Mouse (Mus musculus) ES-E14 (cell line): ENCODE data around the gene Gm11213. TPM values are rescaled to one million over a fixed set of nuclear protein-coding genes. Genes with fewer than 3 reads are reported as not detected.

Source experiments
- DNase-seq: peaks from one replicate; pipeline ENCODE4 v3.0.0-alpha.2; 2013; ENCODE audit warnings: low read depth, low spot score
- H3K27ac ChIP-seq: 2 replicates; pipeline ENCODE4 v1.5.1; 2012; ENCODE audit warnings: low read depth, mild to moderate bottlenecking, low read length, moderate library complexity, mixed read lengths; ENCODE audit not compliant: poor library complexity, insufficient read depth, severe bottlenecking
- H3K36me3 ChIP-seq: 2 replicates; pipeline ENCODE4 v1.6.1; 2012; ENCODE audit warnings: mild to moderate bottlenecking, low read length, moderate library complexity, mixed read lengths; ENCODE audit not compliant: control insufficient read depth, poor library complexity, insufficient read depth, severe bottlenecking
- H3K4me1 ChIP-seq, 2 experiments: fragments of 150-350 bp in 1 of 2; sonication (generic) in 1 of 2; 2 replicates each; pipeline ENCODE4 v1.6.1; 2012; ENCODE audit warnings: low read length in 2 of 2, mild to moderate bottlenecking in 1 of 2, mixed read lengths in 1 of 2; ENCODE audit not compliant: control insufficient read depth in 2 of 2, insufficient read depth in 2 of 2, poor library complexity in 1 of 2
- H3K4me3 ChIP-seq, 2 experiments: fragments of 150-350 bp in 1 of 2; sonication (generic) in 1 of 2; 2 replicates each; pipeline ENCODE4 v1.5.1; 2012; ENCODE audit warnings: low read length in 2 of 2, low read depth in 1 of 2, mild to moderate bottlenecking in 1 of 2, mixed read lengths in 1 of 2; ENCODE audit not compliant: insufficient read depth in 1 of 2, poor library complexity in 1 of 2, severe bottlenecking in 1 of 2
- H3K9ac ChIP-seq: 2 replicates; pipeline ENCODE4 v1.6.1; 2012; ENCODE audit warnings: low read depth, mild to moderate bottlenecking, low read length, mixed read lengths; ENCODE audit not compliant: poor library complexity, insufficient read depth, severe bottlenecking
- H3K9me3 ChIP-seq: fragments of 150-350 bp; sonication (generic); 2 replicates; pipeline ENCODE4 v1.6.1; 2012; ENCODE audit warnings: low read depth, mild to moderate bottlenecking, low read length; ENCODE audit not compliant: control insufficient read depth, insufficient read depth
- CHD2 ChIP-seq: IDR thresholded peaks from 2 replicates; pipeline ENCODE4 v1.6.1; 2014; ENCODE audit warnings: mild to moderate bottlenecking, low read depth, low read length, inconsistent platforms
- HCFC1 ChIP-seq: IDR thresholded peaks from 2 replicates; pipeline ENCODE4 v1.6.1; 2012; ENCODE audit warnings: low read length, inconsistent platforms, borderline replicate concordance; ENCODE audit not compliant: insufficient read depth
- MAFK ChIP-seq: IDR thresholded peaks from 2 replicates; pipeline ENCODE4 v1.6.1; 2014; ENCODE audit warnings: mild to moderate bottlenecking, low read depth, low read length, inconsistent platforms; ENCODE audit not compliant: insufficient read depth
- ZC3H11A ChIP-seq: IDR thresholded peaks from 2 replicates; pipeline ENCODE4 v1.6.1; 2012; ENCODE audit warnings: low read depth, mild to moderate bottlenecking, inconsistent platforms, low read length, borderline replicate concordance
- ZNF384 ChIP-seq: IDR thresholded peaks from 2 replicates; pipeline ENCODE4 v1.6.1; 2012; ENCODE audit warnings: low read depth, low read length, inconsistent platforms
- in situ Hi-C, 2 experiments: fragments of 600-800 bp; cut with MboI; formaldehyde crosslinking; loops; one replicate each; pipeline ENCODE4 v1.15.1; 2025; ENCODE audit warnings: low sequenced_read_pairs in 2 of 2, inconsistent platforms in 1 of 2; ENCODE audit not compliant: unreplicated experiment in 2 of 2
- total RNA-seq: library from RNA; depleted of rRNA; stranded (reverse); fragments of 300-350 nt; gene quantifications from 2 replicates; pipeline ENCODE4 v1.2.3, GENCODE M21; 2012; rRNA removed

Gm11213 gene
- total RNA-seq: not detected in 2 replicates

- Histone ChIP-seq H3K4me3 (no peak within 1 kb of the TSS), H3K9me3 (no peaks in the 10 kb centered on the region), H3K9ac (no peak within 1 kb of the TSS), H3K4me1 (no peaks in the 10 kb centered on the region), H3K27ac (no peak within 1 kb of the TSS), H3K36me3 (no peaks in the 10 kb centered on the region)
- in situ Hi-C loops: no loop called here
- DNase-seq: no peak
- TF ChIP-seq CHD2 (no peak), HCFC1 (no peak), ZC3H11A (no peak), ZNF384 (no peak), MAFK (no peak)
These were observed at the start of gene Gm11213 for GRCm38 (mm10) chr4:63604945-63605344. Gm11213 (minus strand) TSS chr4:63605261.

GRCm38 (mm10) chr4:63654381-63654780 lies 49.3 kb upstream of the Gm11213 start:
- in situ Hi-C loops: no loop called here

DNA sequence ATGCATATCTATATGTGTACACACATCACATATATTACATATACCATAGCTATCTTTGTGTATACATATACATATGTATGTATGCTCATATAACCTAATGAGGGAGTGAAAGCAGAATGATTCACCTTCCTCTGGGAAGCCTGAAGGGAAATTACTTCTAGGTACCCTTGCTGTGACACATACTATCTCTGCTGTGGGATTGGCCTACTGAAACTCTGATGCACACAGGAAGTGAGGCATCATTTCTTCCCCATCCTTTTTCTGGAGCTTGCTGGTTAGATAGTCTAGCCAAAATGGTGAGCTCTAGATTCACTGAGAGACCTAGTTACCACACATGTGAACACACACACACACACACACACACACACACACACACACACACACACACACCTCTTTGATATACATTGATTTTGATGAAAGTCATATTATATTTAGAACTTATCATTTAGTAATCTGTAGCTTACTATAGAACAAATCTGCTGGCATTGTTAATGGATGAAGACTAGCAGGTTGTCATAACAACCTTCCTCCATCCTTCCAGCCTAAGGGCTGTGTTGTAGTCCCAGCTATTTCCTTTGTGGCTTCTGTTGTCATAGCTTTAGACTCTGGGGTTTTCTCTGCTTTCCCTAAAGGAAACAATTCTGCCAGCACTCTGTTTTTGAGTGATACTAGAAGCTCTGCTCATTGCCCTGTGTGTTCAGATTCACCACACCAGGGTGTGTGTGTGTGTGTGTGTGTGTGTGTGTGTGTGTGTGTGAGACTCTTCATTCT lies 39.1 kb upstream of the Gm11213 start:
- Histone ChIP-seq H3K27ac (no peak overlapping the region), H3K4me3 (no peak overlapping the region), H3K9ac (no peak overlapping the region), H3K4me1 (no peaks in the 10 kb centered on the region), H3K9me3 (no peaks in the 10 kb centered on the region), H3K36me3 (no peaks in the 10 kb centered on the region)
- TF ChIP-seq CHD2 (no peak), ZNF384 (no peak), ZC3H11A (no peak), HCFC1 (no peak), MAFK (no peak)
- DNase-seq: no peak
- in situ Hi-C loops: no loop called here

More at GRCm38 (mm10) chr4:63654381-63654780, 49.3 kb upstream of the Gm11213 start:
- TF ChIP-seq MAFK: no peak
- TF ChIP-seq ZC3H11A: no peak
- TF ChIP-seq CHD2: no peak
- no peak for TF ChIP-seq HCFC1
- TF ChIP-seq ZNF384: no peak
- H3K4me3 ChIP-seq: no peak overlapping the region
- no peaks in the 10 kb centered on the region for H3K36me3 ChIP-seq
- DNase-seq: no peak
- no peaks in the 10 kb centered on the region for H3K9me3 ChIP-seq
- H3K4me1 ChIP-seq: no peaks in the 10 kb centered on the region
- no peak overlapping the region for H3K9ac ChIP-seq
- no peak overlapping the region for H3K27ac ChIP-seq

DNA sequence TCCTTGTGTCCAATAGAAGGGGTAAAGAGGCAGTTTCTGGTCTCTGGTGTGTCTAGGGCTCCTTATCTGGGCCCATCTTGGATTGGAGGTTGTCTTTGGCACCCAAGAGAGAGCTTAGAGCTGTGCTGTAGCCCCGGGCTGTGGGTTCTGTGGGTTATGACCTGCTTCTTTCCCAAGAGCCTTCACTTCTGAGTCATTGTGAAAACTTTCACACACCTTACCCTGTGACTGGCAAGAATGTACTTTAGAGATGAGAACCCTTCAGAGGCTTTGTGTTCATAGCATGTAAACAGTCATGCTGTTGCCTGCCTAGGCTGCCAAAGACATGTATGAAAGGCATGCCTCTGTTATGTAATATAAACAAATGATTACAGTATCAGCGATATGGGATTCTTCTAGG lies 34.8 kb upstream of the Gm11213 start:
- no peaks in the 10 kb centered on the region for H3K4me1 ChIP-seq
- H3K9me3 ChIP-seq: no peaks in the 10 kb centered on the region
- no peaks in the 10 kb centered on the region for H3K36me3 ChIP-seq
- no peak for DNase-seq
- H3K4me3 ChIP-seq: no peak overlapping the region
- TF ChIP-seq MAFK (no peak), HCFC1 (no peak)
- no peak overlapping the region for H3K9ac ChIP-seq
- no peak overlapping the region for H3K27ac ChIP-seq
- in situ Hi-C loops: no loop called here

DNA sequence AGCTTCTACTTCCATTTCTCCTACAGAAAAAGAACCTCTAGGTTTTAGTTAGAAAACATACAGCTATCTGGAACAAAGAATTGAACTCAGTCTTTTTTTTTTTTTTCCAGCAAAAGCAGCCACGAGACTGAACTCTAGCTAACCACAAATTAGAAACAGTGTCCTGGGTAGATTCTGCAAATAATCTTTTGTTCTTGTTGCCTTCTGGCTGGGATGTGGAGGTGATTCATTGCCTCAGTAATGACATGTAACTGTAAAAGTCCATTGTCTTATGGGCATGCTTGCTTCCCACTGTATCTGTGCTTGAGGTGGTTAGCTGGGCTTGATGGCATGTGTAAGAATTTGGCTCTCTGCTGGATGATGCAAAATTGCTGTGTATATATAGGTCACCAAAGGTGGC lies 33.5 kb upstream of the Gm11213 start:
- TF ChIP-seq HCFC1 (no peak), MAFK (no peak), CHD2 (no peak), ZNF384 (no peak), ZC3H11A (no peak)
- Histone ChIP-seq H3K9ac (no peak overlapping the region), H3K4me1 (no peaks in the 10 kb centered on the region), H3K27ac (no peak overlapping the region), H3K9me3 (no peaks in the 10 kb centered on the region), H3K4me3 (no peak overlapping the region), H3K36me3 (no peaks in the 10 kb centered on the region)
- in situ Hi-C loops: no loop called here
- DNase-seq: no peak
